Mouse (Mus musculus) stomach, embryonic 14.5 days (tissue): Measurements from ENCODE around the gene Golph3. TPM values are rescaled to one million over a fixed set of nuclear protein-coding genes. Genes with fewer than 3 reads are reported as not detected.

Source experiments
- ATAC-seq: fragments of 200-750 bp; cut with Nextera tagmentation; 2 replicates; pipeline ENCODE4 v1.8.0; 2017; ENCODE audit warnings: low read depth, moderate TSS enrichment; ENCODE audit not compliant: insufficient number of reproducible peaks, insufficient read depth, low FRiP score
- H3K27ac ChIP-seq: fragments of 300-500 bp; sonication (generic); 2 replicates; pipeline ENCODE4 v1.5.1; 2014; ENCODE audit warnings: mild to moderate bottlenecking, low read length, moderate library complexity, mixed read lengths
- H3K27me3 ChIP-seq: fragments of 300-500 bp; sonication (generic); 2 replicates; pipeline ENCODE4 v1.6.1; 2014; ENCODE audit warnings: low read length, control low read depth, mixed read lengths; ENCODE audit not compliant: control insufficient read depth, insufficient read depth
- H3K36me3 ChIP-seq: fragments of 300-500 bp; sonication (generic); 2 replicates; pipeline ENCODE4 v1.6.1; 2014; ENCODE audit warnings: mild to moderate bottlenecking, control low read depth, low read length, moderate library complexity, mixed read lengths; ENCODE audit not compliant: control insufficient read depth, insufficient read depth
- H3K4me1 ChIP-seq: fragments of 300-500 bp; sonication (generic); 2 replicates; pipeline ENCODE4 v1.6.1; 2014; ENCODE audit warnings: low read length, control low read depth, mixed read lengths; ENCODE audit not compliant: control insufficient read depth, insufficient read depth
- H3K4me2 ChIP-seq: fragments of 300-500 bp; sonication (generic); replicated peaks from 2 replicates; pipeline ENCODE4 v1.6.1; 2014; ENCODE audit warnings: low read depth, low read length, control low read depth
- H3K4me3 ChIP-seq: fragments of 300-500 bp; sonication (generic); 2 replicates; pipeline ENCODE4 v1.5.1; 2014; ENCODE audit warnings: low read depth, low read length, control low read depth
- H3K9ac ChIP-seq: fragments of 300-500 bp; sonication (generic); replicated peaks from 2 replicates; pipeline ENCODE4 v1.6.1; 2014; ENCODE audit warnings: low read depth, mild to moderate bottlenecking, control low read depth, low read length, moderate library complexity, mixed read lengths
- H3K9me3 ChIP-seq: fragments of 300-500 bp; sonication (generic); 2 replicates; pipeline ENCODE4 v1.6.1; 2016; ENCODE audit warnings: low read depth, low read length, control low read depth; ENCODE audit not compliant: control insufficient read depth
- WGBS: fragments of 180-500 bp; shearing (Covaris S2); extraction: QIAGEN DNeasy Blood & Tissue Kit; methylation state at CpG from one replicate; pipeline ENCODE4 v1.1.7; 2014; 5-methylcytosine and 5-hydroxymethylcytosine counted together
- polyA plus RNA-seq: library from polyadenylated mRNA; unstranded; fragments of >200 nt; fragmentation: Nextera tagmentation; extraction: Ambion mirVana; gene quantifications from 2 replicates; pipeline ENCODE4 v1.2.1, GENCODE M21; 2014

The Golph3 gene
- polyA plus RNA-seq, 1 experiment from 2014 or later: 101 TPM

GRCm38 (mm10) chr15:12373496-12373895 is 52.2 kb downstream of the Golph3 start:
- no peak for ATAC-seq
- WGBS: 73% methylated on average over 14 of the region's 14 CpGs

GRCm38 (mm10) chr15:12373918-12374317 is 52.7 kb downstream of the Golph3 start:
- H3K27ac ChIP-seq: no peak overlapping the region
- ATAC-seq: no peak
- no peak overlapping the region for H3K9ac ChIP-seq
- peaks cover 22% of the 10 kb centered on the region for H3K4me1 ChIP-seq
- H3K4me3 ChIP-seq: no peak overlapping the region
- WGBS: 73% methylated on average over 6 of the region's 6 CpGs
- no peaks in the 10 kb centered on the region for H3K9me3 ChIP-seq
- H3K36me3 ChIP-seq: peaks cover 6% of the 10 kb centered on the region; the same call in 1 of the 2 replicates
- no peaks in the 10 kb centered on the region for H3K27me3 ChIP-seq
- H3K4me2 ChIP-seq: no peak overlapping the region

More at GRCm38 (mm10) chr15:12373496-12373895, 52.2 kb downstream of the Golph3 start:
- no peak overlapping the region for H3K4me3 ChIP-seq
- H3K9ac ChIP-seq: no peak overlapping the region
- H3K27ac ChIP-seq: no peak overlapping the region
- no peaks in the 10 kb centered on the region for H3K27me3 ChIP-seq
- H3K4me2 ChIP-seq: no peak overlapping the region
- no peaks in the 10 kb centered on the region for H3K9me3 ChIP-seq
- H3K36me3 ChIP-seq: peaks cover 6% of the 10 kb centered on the region; the same call in 1 of the 2 replicates
- peaks cover 22% of the 10 kb centered on the region for H3K4me1 ChIP-seq

- peak overlapping the region; percentile 13; the same call in 1 of the 2 replicates for H3K4me3 ChIP-seq
- 60% methylated on average over 18 of the region's 18 CpGs for WGBS
- peak overlapping the region; percentile 34; the same call in 1 of the 2 replicates for H3K27ac ChIP-seq
- no peak for ATAC-seq
- peaks cover 6% of the 10 kb centered on the region; the same call in 1 of the 2 replicates for H3K36me3 ChIP-seq
- no peaks in the 10 kb centered on the region for H3K9me3 ChIP-seq
- H3K27me3 ChIP-seq: no peaks in the 10 kb centered on the region
- H3K4me2 ChIP-seq: peak overlapping the region; percentile 37
- H3K4me1 ChIP-seq: peaks cover 22% of the 10 kb centered on the region
- no peak overlapping the region for H3K9ac ChIP-seq
Observed at GRCm38 (mm10) chr15:12374916-12375315, 53.7 kb downstream of the Golph3 start.

- peak overlapping the region; percentile 44; the same call in 1 of the 2 replicates for H3K27ac ChIP-seq
- no peaks in the 10 kb centered on the region for H3K9me3 ChIP-seq
- peaks cover 9% of the 10 kb centered on the region; the same call in 1 of the 2 replicates for H3K36me3 ChIP-seq
- H3K4me1 ChIP-seq: peaks cover 22% of the 10 kb centered on the region
- peak; percentile 74; the same call in 1 of the 2 replicates for ATAC-seq
- no peak overlapping the region; the same call in 1 of the 2 replicates for H3K9ac ChIP-seq
- 11% methylated on average over 19 of the region's 19 CpGs for WGBS
- H3K4me3 ChIP-seq: peak overlapping the region; percentile 13; the same call in 1 of the 2 replicates
- no peaks in the 10 kb centered on the region for H3K27me3 ChIP-seq
- H3K4me2 ChIP-seq: peak overlapping the region; percentile 37
Observed at GRCm38 (mm10) chr15:12375641-12376311, 54.5 kb downstream of the Golph3 start.

GRCm38 (mm10) chr15:12376491-12377069 is 55.3 kb downstream of the Golph3 start:
- Histone ChIP-seq H3K9ac (no peak overlapping the region), H3K4me2 (0 out of 2 replicates have a peak overlapping the region, but pooled peaks have one; percentile 37), H3K4me1 (peaks cover 18% of the 10 kb centered on the region), H3K27me3 (no peaks in the 10 kb centered on the region), H3K27ac (no peak overlapping the region), H3K4me3 (no peak overlapping the region), H3K9me3 (no peaks in the 10 kb centered on the region), H3K36me3 (0 out of 2 replicates have a peak, but pooled peaks cover 8% of the 10 kb centered on the region)
- ATAC-seq: peak; percentile 33; the same call in 1 of the 2 replicates
- 54% methylated on average over 13 of the region's 13 CpGs for WGBS

- Histone ChIP-seq H3K4me3 (no peak overlapping the region), H3K9me3 (no peaks in the 10 kb centered on the region), H3K27me3 (no peaks in the 10 kb centered on the region), H3K9ac (no peak overlapping the region), H3K4me1 (peaks cover 18% of the 10 kb centered on the region), H3K4me2 (no peak overlapping the region), H3K27ac (no peak overlapping the region), H3K36me3 (0 out of 2 replicates have a peak, but pooled peaks cover 8% of the 10 kb centered on the region)
- no peak for ATAC-seq
- WGBS: 85% methylated on average over 10 of the region's 10 CpGs
Observed at GRCm38 (mm10) chr15:12377800-12378199, 56.5 kb downstream of the Golph3 start.

GRCm38 (mm10) chr15:12380057-12380456 is 58.8 kb downstream of the Golph3 start:
- Histone ChIP-seq H3K36me3 (0 out of 2 replicates have a peak, but pooled peaks cover 5% of the 10 kb centered on the region), H3K9me3 (no peaks in the 10 kb centered on the region), H3K27ac (no peak overlapping the region), H3K27me3 (no peaks in the 10 kb centered on the region), H3K4me1 (peaks cover 13% of the 10 kb centered on the region; the same call in 1 of the 2 replicates), H3K9ac (no peak overlapping the region), H3K4me3 (no peak overlapping the region), H3K4me2 (no peak overlapping the region)
- WGBS: 86% methylated on average over 3 of the region's 3 CpGs
- no peak for ATAC-seq

- H3K36me3 ChIP-seq: 0 out of 2 replicates have a peak, but pooled peaks cover 5% of the 10 kb centered on the region
- WGBS: 56% methylated on average over 5 of the region's 5 CpGs
- no peak overlapping the region for H3K9ac ChIP-seq
- H3K4me2 ChIP-seq: no peak overlapping the region
- no peak overlapping the region for H3K27ac ChIP-seq
- H3K4me1 ChIP-seq: peaks cover 10% of the 10 kb centered on the region; the same call in 1 of the 2 replicates
- no peak overlapping the region for H3K4me3 ChIP-seq
- no peaks in the 10 kb centered on the region for H3K27me3 ChIP-seq
- no peak for ATAC-seq
- no peaks in the 10 kb centered on the region for H3K9me3 ChIP-seq
Observed at GRCm38 (mm10) chr15:12380548-12380947, 59.3 kb downstream of the Golph3 start.
